ENCODE assay signal across 8 mouse cellular contexts in the genomic region with DNA sequence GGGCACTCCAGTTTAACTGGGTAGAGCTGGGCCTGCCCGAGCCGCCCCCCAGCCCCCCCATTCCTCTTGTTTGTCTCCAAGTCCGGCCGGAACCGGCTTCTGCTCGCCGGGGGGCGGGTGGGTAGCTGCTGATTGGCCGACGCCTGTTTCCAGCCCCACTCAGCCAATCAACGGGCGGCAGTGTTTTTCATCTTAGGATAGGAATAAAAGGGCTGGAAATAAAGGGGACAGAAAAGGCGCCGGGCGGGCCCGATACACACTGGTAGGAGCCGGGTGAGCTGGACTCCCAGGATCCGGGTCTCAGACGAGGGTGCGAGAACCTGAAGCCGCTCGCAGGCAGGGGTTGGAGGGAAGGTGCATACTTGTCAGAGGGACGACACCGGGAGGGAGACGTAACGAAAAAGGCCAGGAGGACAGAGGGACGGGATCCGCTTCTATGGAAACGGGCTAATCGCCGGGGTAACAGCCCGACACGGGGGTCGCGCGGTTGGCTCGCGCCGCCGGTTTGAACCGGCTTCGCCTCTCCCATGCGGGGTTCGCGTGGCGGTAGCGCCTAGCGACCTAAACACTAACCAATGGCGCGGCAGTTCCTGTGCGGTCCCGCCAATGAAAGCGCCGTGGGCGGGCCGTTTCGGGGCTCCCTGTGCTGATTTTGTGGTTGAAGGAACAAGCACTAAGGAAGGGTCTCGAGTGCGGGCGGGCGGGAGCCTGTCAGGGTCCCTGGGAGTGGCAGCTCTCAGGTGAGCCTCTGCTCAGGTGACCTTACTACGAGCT. TPM values are rescaled to one million over a fixed set of nuclear protein-coding genes. Genes with fewer than 3 reads are reported as not detected.
DNase-seq lines count a peak whose midpoint lies in the region; ATAC-seq lines count a peak whose summit lies in the region.

Slc43a2 (plus strand) TSS at position 226 of the 774 bp plus-strand sequence.

- H3K27me3 ChIP-seq in intestine, embryonic 14.5 days (replicated peaks; ENCODE audit: control insufficient read depth, insufficient read depth, low read length): no peaks in the 10 kb centered on the region

- peak within 1 kb of the TSS; percentile 76 for H3K9ac ChIP-seq in intestine, embryonic 14.5 days (ENCODE audit: low read length)

- H3K4me3 ChIP-seq in intestine, embryonic 14.5 days (ENCODE audit: low read depth, low read length): peak within 1 kb of the TSS; percentile 69

- DNase-seq in adrenal gland, adult (ENCODE audit: inconsistent age in 2 of 2, low spot score in 1 of 2): peak; percentile 94 to 97
- DNase-seq in embryo, embryonic 10.5 days (ENCODE audit: low spot score): peak; percentile 98
- DNase-seq in gastrocnemius, postnatal 25 days: peak; percentile 94
- peak; percentile 96 for DNase-seq in intestine, embryonic 14.5 days (ENCODE audit: low spot score)
- DNase-seq in left cerebral cortex, postnatal 14 days (ENCODE audit: low spot score in 2 of 2): peak; percentile 97 to 99
- DNase-seq in mesoderm, embryonic 11.5 days (ENCODE audit: low read depth, low spot score): peak; percentile 96
- peak; percentile 97 to 98 for DNase-seq in right cerebral cortex, postnatal 36 days (ENCODE audit: low spot score in 2 of 2)
- DNase-seq in yolk sac, embryonic 10.5 days (ENCODE audit: low spot score): peak; percentile 98

- under 1% methylated on average over 62 of the region's 62 CpGs for WGBS in intestine, embryonic 14.5 days

- H3K4me2 ChIP-seq in intestine, embryonic 14.5 days (ENCODE audit: low read length): peak within 1 kb of the TSS; percentile 100

- H3K9me3 ChIP-seq in intestine, embryonic 14.5 days (ENCODE audit: control insufficient read depth, low read length): no peaks in the 10 kb centered on the region

- H3K4me1 ChIP-seq in intestine, embryonic 14.5 days (replicated peaks; ENCODE audit: control insufficient read depth, insufficient read depth, low read length): peaks cover 4% of the 10 kb centered on the region

- no peaks in the 10 kb centered on the region for H3K36me3 ChIP-seq in intestine, embryonic 14.5 days (ENCODE audit: control insufficient read depth, insufficient read depth, low read length)

- ATAC-seq in intestine, embryonic 14.5 days (replicated peaks; ENCODE audit: low FRiP score, low TSS enrichment, low read depth): peak; percentile 93

- H3K27ac ChIP-seq in intestine, embryonic 14.5 days (ENCODE audit: low read depth): peak within 1 kb of the TSS; percentile 87

- intact Hi-C loops in left cerebral cortex, postnatal 14 days (cut with DNase I): no loop called here

RNA-seq across cellular contexts. Expression of gene Slc43a2, which starts in this region (rescaled TPM):
- 10 to 100 TPM; 23.5 to 26.8 TPM for total RNA-seq in gastrocnemius, postnatal 25 days (2021)
- polyA plus RNA-seq in intestine, embryonic 14.5 days (2014; fragmentation: Nextera tagmentation; extraction: Ambion mirVana): 3.5 and 4.8 TPM in 2 replicates
- 10 to 100 TPM; 53.0 to 61.5 TPM for total RNA-seq in left cerebral cortex, postnatal 14 days (2021)

Comparison
In these comparisons a context has a peak if more than half of its experiments do, and no peak if none do; other contexts are left out.
1. Peak in every context shown above with its lines: DNase-seq, ATAC-seq, H3K4me3 ChIP-seq and H3K27ac ChIP-seq.